Mouse (Mus musculus) lung, adult 10 weeks (tissue): ENCODE results near the gene Bfsp2. TPM values are rescaled to one million over a fixed set of nuclear protein-coding genes. Genes with fewer than 3 reads are reported as not detected.

ENCODE experiments used
- polyA plus RNA-seq: library from polyadenylated mRNA; stranded (reverse); fragments of 350-450 nt; fragmentation: Illumina TruSeq; extraction: RNeasy Lipid Tissue Mini Kit (QIAGEN cat#74804); gene quantifications from one replicate; pipeline ENCODE4 v1.2.3, GENCODE M21; 2014; ENCODE audit warnings: low read depth, low replicate concordance; ENCODE audit not compliant: insufficient read depth

Gene Bfsp2
- 1.8 TPM for polyA plus RNA-seq

DNA sequence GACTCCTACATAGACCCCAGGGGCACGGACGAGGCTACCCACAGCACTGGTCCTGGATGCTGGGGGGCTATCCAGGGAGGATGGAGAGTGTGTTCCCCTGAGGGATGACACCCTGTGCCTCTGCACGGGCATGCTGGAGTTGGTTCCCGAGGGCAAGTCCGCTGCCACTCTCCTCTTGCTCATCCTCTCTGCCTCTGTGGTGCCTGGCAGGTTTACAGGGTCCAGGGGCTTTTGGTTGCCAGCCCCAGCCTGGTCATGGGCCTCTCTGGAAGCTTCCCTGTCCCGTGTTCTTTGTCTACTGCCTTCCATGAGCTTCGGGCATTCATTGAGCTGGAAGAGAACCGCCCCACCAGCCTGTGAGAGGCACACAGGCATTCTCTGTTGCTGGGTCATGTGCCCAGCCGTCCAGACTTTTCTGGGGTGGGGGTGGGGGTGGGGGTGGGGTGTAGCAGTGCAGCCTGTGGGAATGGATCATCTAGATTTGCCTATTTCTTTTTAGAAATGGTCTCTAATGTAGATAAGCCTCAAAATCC, at the start of gene Bfsp2:
Gene Bfsp2 (minus strand): TSS at position 377 of the 533 bp plus-strand sequence.

Other genes starting within 250 kb of the Bfsp2 start
- gene Trf, start 250.0 kb downstream of the Bfsp2 start, polyA plus RNA-seq = 633 TPM
- gene 1300017J02Rik, start 175.3 kb downstream of the Bfsp2 start, polyA plus RNA-seq = not detected
- 6.8 TPM for gene Topbp1, start 175.2 kb downstream of the Bfsp2 start, polyA plus RNA-seq
- 38.2 TPM for gene Cdv3, start 114.6 kb downstream of the Bfsp2 start, polyA plus RNA-seq